Comparison of ENCODE assay signal across 8 mouse cellular contexts in genomic region chr9:82829693-82830430, GRCm38 (mm10). TPM values are rescaled to one million over a fixed set of nuclear protein-coding genes. Genes with fewer than 3 reads are reported as not detected.
DNase-seq lines count a peak whose midpoint lies in the region; ATAC-seq lines count a peak whose summit lies in the region.

No protein-coding gene starts in this region.

- H3K4me2 ChIP-seq in intestine, embryonic 15.5 days (replicated peaks): peak overlapping the region; percentile 87

- 0 out of 2 replicates have a peak, but pooled peaks cover 4% of the 10 kb centered on the region for H3K4me1 ChIP-seq in intestine, embryonic 15.5 days (replicated peaks)

- H3K27me3 ChIP-seq in intestine, embryonic 15.5 days (replicated peaks): no peaks in the 10 kb centered on the region

- intact Hi-C loops in gastrocnemius, postnatal 36 days (cut with DNase I): no loop called here
- intact Hi-C loops in left cerebral cortex, postnatal 25 days (cut with DNase I): loop anchor here (10.0 kb wide), 1 partner anchor 775 kb away; no protein-coding TSS in a partner anchor

- peak overlapping the region; percentile 81 for H3K4me3 ChIP-seq in intestine, embryonic 15.5 days (replicated peaks)

- peak; percentile 98 for ATAC-seq in intestine, embryonic 15.5 days

- no peaks in the 10 kb centered on the region for H3K36me3 ChIP-seq in intestine, embryonic 15.5 days

- peak; percentile 81 for DNase-seq in adrenal gland, adult 8-10 months
- peak; percentile 84 for DNase-seq in embryo, embryonic 11.5 days (ENCODE audit: low read depth, low spot score)
- DNase-seq in gastrocnemius, postnatal 36 days: peak; percentile 72 to 74
- peak; percentile 93 to 96 for DNase-seq in left cerebral cortex, postnatal 25 days (ENCODE audit: low spot score in 2 of 2)
- peak; percentile 94 for DNase-seq in mesoderm, embryonic 11.5 days (ENCODE audit: low read depth, low spot score)
- DNase-seq in right cerebral cortex, postnatal 25 days: peak; percentile 93
- peak; percentile 53 to 81 for DNase-seq in urinary bladder, postnatal 36 days (ENCODE audit: low spot score in 2 of 2)

- no peaks in the 10 kb centered on the region for H3K9me3 ChIP-seq in intestine, embryonic 15.5 days

- whole genome bisulfite sequencing in intestine, embryonic 15.5 days: under 1% methylated on average over 65 of the region's 65 CpGs

- peak overlapping the region; percentile 78 for H3K27ac ChIP-seq in intestine, embryonic 15.5 days

- H3K9ac ChIP-seq in intestine, embryonic 15.5 days: peak overlapping the region; percentile 72

RNA-seq across cellular contexts. Expression of gene Irak1bp1, which starts 0.5 kb away (rescaled TPM):
- 1 to 10 TPM; 4.1 to 7.3 (median 5.4) TPM for total RNA-seq in adrenal gland, adult 8-10 months (2022)
- total RNA-seq in gastrocnemius, postnatal 36 days (2021): 1 to 10 TPM; 1.5 to 1.9 TPM
- 11.6 and 14.1 TPM in 2 replicates for polyA plus RNA-seq in intestine, embryonic 15.5 days (2015; fragmentation: Nextera tagmentation; extraction: Ambion mirVana)
- total RNA-seq in left cerebral cortex, postnatal 25 days (2021): 10 to 100 TPM; 19.0 to 20.3 TPM

Comparison
In these comparisons a context has a peak if more than half of its experiments do, and no peak if none do; other contexts are left out.
1. Peak in every context shown above with its lines: DNase-seq, ATAC-seq, H3K4me3 ChIP-seq and H3K27ac ChIP-seq.